Mouse (Mus musculus) liver, adult 2 months (tissue): ENCODE measurements at regions not wholly inside any gene's neighbourhood (a gene's known extent, or its start where the extent isn't known, plus 50 kb on each side); places are given as distances from the start of the nearest gene placed in this dataset.

ENCODE experiments used
- CTCF ChIP-seq: fragments of 200-500 bp; IDR thresholded peaks from 2 replicates; pipeline ENCODE4 v1.5.1; 2011; ENCODE audit warnings: low read depth, low read length, control low read depth
- POLR2A ChIP-seq: fragments of 200-500 bp; IDR thresholded peaks from 2 replicates; pipeline ENCODE4 v1.6.1; 2011; ENCODE audit warnings: low read length, control low read depth; ENCODE audit not compliant: insufficient read depth; ENCODE audit errors: extremely low read depth

DNA sequence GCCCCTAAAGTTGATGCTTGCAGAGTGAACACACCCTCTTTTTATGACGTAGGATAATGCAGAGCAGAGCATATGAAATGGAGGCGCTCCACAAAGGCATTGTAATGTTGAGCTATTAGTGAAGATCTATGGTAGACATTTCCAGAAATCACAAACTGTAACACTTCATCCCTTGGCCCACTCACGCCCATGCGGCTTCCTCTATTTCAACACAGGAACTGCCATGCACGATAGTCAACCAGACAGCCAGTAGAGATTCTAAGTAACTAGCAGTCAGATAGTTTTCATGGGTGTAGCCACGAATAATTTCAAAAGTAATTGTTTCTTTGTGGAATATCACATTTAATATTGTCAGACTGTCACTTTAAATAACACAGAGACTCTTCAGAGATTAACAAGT is 141.6 kb upstream of the Slc16a7 start:
- TF ChIP-seq CTCF (no peak), POLR2A (no peak)
